Comparison of ENCODE assay signal across 8 mouse cellular contexts in genomic region chr13:93612660-93613607, GRCm38 (mm10). TPM values are rescaled to one million over a fixed set of nuclear protein-coding genes. Genes with fewer than 3 reads are reported as not detected.
DNase-seq lines count a peak whose midpoint lies in the region; ATAC-seq and TF ChIP-seq lines count a peak whose summit lies in the region.

No protein-coding gene starts in this region.

- DNase-seq in Muller cell, postnatal 12 days (ENCODE audit: inconsistent ontology term) = peak; percentile 51
- peak; percentile 76 to 84 for DNase-seq in cerebellum, adult 18-20 months
- DNase-seq in forebrain, postnatal 0 days = peak; percentile 91
- DNase-seq in heart, postnatal 4 days = peak; percentile 90
- DNase-seq in layer of hippocampus, adult 2 months (ENCODE audit: low spot score in 2 of 2) = peak; percentile 73 to 87
- peak; percentile 85 for DNase-seq in retina, embryonic 14.5 days (ENCODE audit: low spot score)
- peak; percentile 49 to 70 for DNase-seq in urinary bladder, adult 18-20 months (ENCODE audit: low spot score in 2 of 2)

- H3K9me3 ChIP-seq in forebrain, postnatal 0 days (ENCODE audit: low read length) = no peaks in the 10 kb centered on the region
- H3K9me3 ChIP-seq in lung, embryonic 16.5 days (ENCODE audit: control insufficient read depth, low read length) = no peaks in the 10 kb centered on the region

- H3K9ac ChIP-seq in forebrain, postnatal 0 days = no peak overlapping the region
- no peak overlapping the region; the same call in 1 of the 2 replicates for H3K9ac ChIP-seq in lung, embryonic 16.5 days (ENCODE audit: low read length)

- no peak overlapping the region for H3K27ac ChIP-seq in forebrain, postnatal 0 days (ENCODE audit: low read depth, low read length)
- 0 out of 2 replicates have a peak overlapping the region, but pooled peaks have one; percentile 1 for H3K27ac ChIP-seq in layer of hippocampus, adult 2 months
- H3K27ac ChIP-seq in lung, embryonic 16.5 days (ENCODE audit: low read length) = no peak overlapping the region

- H3K36me3 ChIP-seq in forebrain, postnatal 0 days (ENCODE audit: insufficient read depth) = no peaks in the 10 kb centered on the region
- H3K36me3 ChIP-seq in lung, embryonic 16.5 days (ENCODE audit: control insufficient read depth, insufficient read depth, low read length) = no peaks in the 10 kb centered on the region

- 48% methylated on average over 19 of the region's 19 CpGs for WGBS in forebrain, postnatal 0 days
- 42% methylated on average over 19 of the region's 19 CpGs for WGBS in lung, embryonic 16.5 days

- no peak overlapping the region for H3K4me3 ChIP-seq in forebrain, postnatal 0 days (ENCODE audit: low read depth, low read length)
- H3K4me3 ChIP-seq in layer of hippocampus, adult 2 months = peak overlapping the region; percentile 38
- H3K4me3 ChIP-seq in lung, embryonic 16.5 days (ENCODE audit: low read length) = no peak overlapping the region

- no peaks in the 10 kb centered on the region for H3K4me1 ChIP-seq in forebrain, postnatal 0 days (ENCODE audit: insufficient read depth)
- 0 out of 2 replicates have a peak, but pooled peaks cover 2% of the 10 kb centered on the region for H3K4me1 ChIP-seq in lung, embryonic 16.5 days (replicated peaks; ENCODE audit: control insufficient read depth, insufficient read depth, low read length)

- peak; percentile 87 for TF ChIP-seq CTCF in forebrain, postnatal 0 days (IDR thresholded peaks at IDR 0.05; ENCODE audit: low read depth)
- peak; percentile 97 for TF ChIP-seq CTCF in layer of hippocampus, adult 2 months (conservative IDR thresholded peaks at IDR 0.05)

- peak; percentile 84 for ATAC-seq in forebrain, postnatal 0 days
- ATAC-seq in lung, embryonic 16.5 days (ENCODE audit: low read depth) = peak; percentile 59

- no peaks in the 10 kb centered on the region for H3K27me3 ChIP-seq in forebrain, postnatal 0 days (ENCODE audit: insufficient read depth, low read length)
- H3K27me3 ChIP-seq in lung, embryonic 16.5 days (ENCODE audit: control insufficient read depth, insufficient read depth, low read depth, low read length) = no peaks in the 10 kb centered on the region

- no peak overlapping the region for H3K4me2 ChIP-seq in forebrain, postnatal 0 days (ENCODE audit: low read depth)
- no peak overlapping the region for H3K4me2 ChIP-seq in lung, embryonic 16.5 days (ENCODE audit: low read depth, low read length)

RNA-seq across cellular contexts. Expression of gene Bhmt, which starts 24.8 kb away (rescaled TPM):
- total RNA-seq in forebrain, postnatal 0 days (2014; rRNA removed) = not detected in 2 replicates
- 0.13 and 0.34 TPM in 2 replicates for polyA plus RNA-seq in forebrain, postnatal 0 days (2015; fragmentation: Nextera tagmentation; extraction: Ambion mirVana)
- total RNA-seq in heart, postnatal 4 days (2021) = under 1 TPM in 1 of 2 experiments, not detected in 1; 0.31 TPM
- total RNA-seq in layer of hippocampus, adult 2 months (2021) = not detected
- polyA plus RNA-seq in lung, embryonic 16.5 days (2015; fragmentation: Nextera tagmentation; extraction: Ambion mirVana) = 0.11 and 2.4 TPM in 2 replicates
